Mouse (Mus musculus) midbrain, postnatal 0 days (tissue): ENCODE data around the gene Ccdc82. TPM values are rescaled to one million over a fixed set of nuclear protein-coding genes. Genes with fewer than 3 reads are reported as not detected.
A peak's percentile ranks its signal among the peaks of the same experiment; 100 is the strongest.

Source experiments
- ATAC-seq: fragments of 200-750 bp; cut with Nextera tagmentation; 2 replicates; pipeline ENCODE4 v1.8.0; 2017; ENCODE audit warnings: moderate number of reproducible peaks, mild to moderate bottlenecking, moderate TSS enrichment, moderate library complexity; ENCODE audit not compliant: low FRiP score
- DNase-seq: peaks from one replicate; pipeline ENCODE4 v3.0.0-alpha.2; 2015; ENCODE audit warnings: low spot score
- H3K27ac ChIP-seq: fragments of 300-500 bp; sonication (generic); 2 replicates; pipeline ENCODE4 v1.5.1; 2014; ENCODE audit warnings: low read depth, mild to moderate bottlenecking, low read length, mixed read lengths
- H3K27me3 ChIP-seq: fragments of 300-500 bp; sonication (generic); 2 replicates; pipeline ENCODE4 v1.6.1; 2014; ENCODE audit warnings: low read length, control low read depth, mixed read lengths; ENCODE audit not compliant: insufficient read depth
- H3K36me3 ChIP-seq: fragments of 300-500 bp; sonication (generic); 2 replicates; pipeline ENCODE4 v1.6.1; 2014; ENCODE audit warnings: low read length, control low read depth, mixed read lengths; ENCODE audit not compliant: insufficient read depth
- H3K4me1 ChIP-seq: fragments of 300-500 bp; sonication (generic); 2 replicates; pipeline ENCODE4 v1.6.1; 2014; ENCODE audit warnings: mild to moderate bottlenecking, control low read depth, antibody characterized with exemption, low read length, mixed read lengths; ENCODE audit not compliant: insufficient read depth
- H3K4me2 ChIP-seq: fragments of 300-500 bp; sonication (generic); 2 replicates; pipeline ENCODE4 v1.6.1; 2014; ENCODE audit warnings: low read depth, mild to moderate bottlenecking, low read length, mixed read lengths; ENCODE audit not compliant: poor library complexity, severe bottlenecking
- H3K4me3 ChIP-seq: fragments of 300-500 bp; sonication (generic); 2 replicates; pipeline ENCODE4 v1.5.1; 2014; ENCODE audit warnings: low read depth, mild to moderate bottlenecking, low read length, moderate library complexity
- H3K9ac ChIP-seq: fragments of 300-500 bp; sonication (generic); replicated peaks from 2 replicates; pipeline ENCODE4 v1.6.1; 2014; ENCODE audit warnings: mild to moderate bottlenecking, low read length, moderate library complexity, mixed read lengths; ENCODE audit not compliant: poor library complexity, severe bottlenecking
- H3K9me3 ChIP-seq: fragments of 300-500 bp; sonication (generic); 2 replicates; pipeline ENCODE4 v1.6.1; 2016; ENCODE audit warnings: low read length, control low read depth
- CTCF ChIP-seq: IDR thresholded peaks from 2 replicates; pipeline ENCODE4 v1.5.1; 2016; ENCODE audit warnings: antibody characterized with exemption, mild to moderate bottlenecking
- WGBS: fragments of 180-500 bp; shearing (Covaris S2); extraction: QIAGEN DNeasy Blood & Tissue Kit; methylation state at CpG from one replicate; pipeline ENCODE4 v1.1.7; 2014; 5-methylcytosine and 5-hydroxymethylcytosine counted together
- polyA plus RNA-seq: library from polyadenylated mRNA; unstranded; fragments of >200 nt; fragmentation: Nextera tagmentation; extraction: Ambion mirVana; gene quantifications from 2 replicates; pipeline ENCODE4 v1.2.1, GENCODE M21; 2015
- total RNA-seq: library from RNA; depleted of rRNA; stranded (reverse); fragments of >200 nt; gene quantifications from 2 replicates; pipeline ENCODE4 v1.2.3, GENCODE M21; 2014

The Ccdc82 gene
- total and polyA plus RNA-seq, 2 experiments from 2014 or later = 11.8 to 20.2 TPM

DNA sequence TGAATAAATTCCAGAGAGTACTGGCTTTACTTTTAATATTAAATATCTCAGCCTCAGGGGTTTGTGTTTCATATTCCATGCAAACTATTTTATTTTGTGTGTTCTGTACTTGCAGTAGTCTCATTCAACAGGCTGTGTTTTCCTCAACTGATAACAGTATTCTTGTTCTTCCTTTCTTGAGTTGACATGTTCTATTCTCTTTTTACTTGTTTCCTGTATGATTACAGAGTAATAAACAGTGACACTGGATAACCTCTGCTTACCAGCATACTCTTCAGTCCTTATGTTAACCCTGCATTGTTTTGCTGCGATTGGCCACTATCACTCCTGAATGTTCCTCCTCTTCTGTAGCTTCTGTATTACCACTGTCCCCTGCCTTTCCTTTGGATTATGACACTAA is 10.0 kb downstream of the Ccdc82 start:
- no peaks in the 10 kb centered on the region for H3K36me3 ChIP-seq
- no peaks in the 10 kb centered on the region for H3K4me1 ChIP-seq
- DNase-seq (no peak), ATAC-seq (no peak)
- no peak overlapping the region for H3K4me2 ChIP-seq
- 100% methylated on average over 1 of the region's 1 CpGs for WGBS
- no peaks in the 10 kb centered on the region for H3K9me3 ChIP-seq
- H3K27ac ChIP-seq = no peak overlapping the region
- H3K4me3 ChIP-seq = no peak overlapping the region
- no peaks in the 10 kb centered on the region for H3K27me3 ChIP-seq
- no peak for TF ChIP-seq CTCF
- no peak overlapping the region for H3K9ac ChIP-seq

DNA sequence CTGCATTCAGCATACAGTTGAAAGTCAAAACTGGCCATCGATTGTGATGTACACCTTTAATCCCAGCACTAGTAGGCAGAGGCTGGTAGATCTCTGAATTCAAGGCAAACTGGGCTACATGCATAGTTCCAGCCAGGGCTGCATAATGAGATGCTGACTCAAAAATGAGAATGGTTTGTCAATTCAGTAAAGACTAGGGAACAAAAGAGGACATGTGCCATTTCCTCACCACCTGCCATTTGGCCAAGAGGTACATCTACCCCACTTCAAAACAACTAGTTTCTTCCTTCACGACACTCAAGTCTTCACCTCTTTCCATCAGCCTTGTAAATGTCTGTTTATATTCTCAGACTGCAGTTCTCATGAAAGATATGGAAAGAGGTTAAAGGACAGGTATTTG is 11.4 kb downstream of the Ccdc82 start:
- 94% methylated on average over 2 of the region's 2 CpGs for WGBS
- H3K36me3 ChIP-seq = no peaks in the 10 kb centered on the region

DNA sequence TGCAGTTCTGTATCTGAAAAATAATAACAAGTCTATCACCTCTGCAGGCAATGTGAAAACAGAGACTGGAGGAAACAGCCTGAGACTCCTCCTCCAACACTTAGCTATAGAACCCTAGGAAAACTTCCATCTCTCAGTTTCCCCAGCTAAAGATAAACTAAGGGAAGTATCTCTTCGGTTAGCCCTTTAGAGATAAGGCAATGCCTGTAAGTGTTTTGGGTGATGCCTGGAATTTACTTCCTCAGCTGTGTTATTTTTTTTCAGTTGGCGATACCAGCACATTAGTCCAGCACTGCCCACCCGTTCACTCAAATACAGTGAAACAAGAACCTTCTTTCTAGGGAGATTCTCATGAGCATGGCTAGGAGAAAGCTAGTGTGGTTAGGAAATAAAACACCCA is 14.2 kb downstream of the Ccdc82 start:
- H3K4me3 ChIP-seq = no peak overlapping the region
- DNase-seq = no peak

More for the DNA sequence above, 11.4 kb downstream of the Ccdc82 start:
- Histone ChIP-seq H3K9me3 (no peaks in the 10 kb centered on the region), H3K27ac (no peak overlapping the region), H3K4me3 (no peak overlapping the region), H3K4me2 (no peak overlapping the region), H3K9ac (no peak overlapping the region), H3K27me3 (no peaks in the 10 kb centered on the region), H3K4me1 (no peaks in the 10 kb centered on the region)
- ATAC-seq (no peak), DNase-seq (no peak)
- no peak for TF ChIP-seq CTCF

GRCm38 (mm10) chr9:13273219-13273618 is 26.5 kb downstream of the Ccdc82 start:
- DNase-seq (no peak), ATAC-seq (no peak)
- Histone ChIP-seq H3K27me3 (no peaks in the 10 kb centered on the region), H3K36me3 (no peaks in the 10 kb centered on the region), H3K9me3 (no peaks in the 10 kb centered on the region), H3K4me3 (no peak overlapping the region), H3K9ac (no peak overlapping the region), H3K27ac (no peak overlapping the region), H3K4me2 (no peak overlapping the region), H3K4me1 (no peaks in the 10 kb centered on the region)
- no peak for TF ChIP-seq CTCF
- WGBS = 87% methylated on average over 1 of the region's 1 CpGs

More for the DNA sequence above, 14.2 kb downstream of the Ccdc82 start:
- no peak for TF ChIP-seq CTCF
- no peaks in the 10 kb centered on the region for H3K4me1 ChIP-seq
- H3K9ac ChIP-seq = no peak overlapping the region
- no peak for ATAC-seq
- H3K36me3 ChIP-seq = no peaks in the 10 kb centered on the region
- no peaks in the 10 kb centered on the region for H3K9me3 ChIP-seq
- no peak overlapping the region for H3K4me2 ChIP-seq
- H3K27ac ChIP-seq = no peak overlapping the region
- H3K27me3 ChIP-seq = no peaks in the 10 kb centered on the region
- 90% methylated on average over 3 of the region's 3 CpGs for WGBS

DNA sequence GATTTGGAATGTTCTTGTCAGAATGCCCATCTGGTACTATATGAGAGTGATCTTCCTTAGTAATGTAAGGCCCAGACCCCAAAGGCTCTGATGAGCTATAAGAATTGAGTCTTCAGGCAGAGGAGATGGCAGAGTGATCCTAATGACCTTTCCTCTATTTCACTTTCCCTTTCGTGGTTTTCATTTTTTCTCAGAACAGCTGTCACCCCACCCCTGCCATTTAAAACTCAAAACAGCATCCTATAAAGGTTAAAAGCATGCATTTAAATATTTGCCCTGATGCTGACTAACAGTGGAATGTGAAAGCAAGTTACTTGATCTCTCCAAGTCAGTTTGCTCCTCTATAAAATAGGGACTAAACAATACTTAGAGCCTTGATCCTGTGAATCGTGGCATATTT is 40.7 kb downstream of the Ccdc82 start:
- no peak overlapping the region for H3K9ac ChIP-seq
- WGBS = 76% methylated on average over 2 of the region's 2 CpGs
- no peaks in the 10 kb centered on the region for H3K4me1 ChIP-seq
- no peak overlapping the region for H3K4me2 ChIP-seq
- 0 out of 2 replicates have a peak, but pooled peaks cover 6% of the 10 kb centered on the region for H3K36me3 ChIP-seq
- H3K27ac ChIP-seq = no peak overlapping the region
- no peak overlapping the region for H3K4me3 ChIP-seq
- DNase-seq = no peak
- H3K9me3 ChIP-seq = no peaks in the 10 kb centered on the region
- TF ChIP-seq CTCF = no peak
- ATAC-seq = no peak
- H3K27me3 ChIP-seq = no peaks in the 10 kb centered on the region

DNA sequence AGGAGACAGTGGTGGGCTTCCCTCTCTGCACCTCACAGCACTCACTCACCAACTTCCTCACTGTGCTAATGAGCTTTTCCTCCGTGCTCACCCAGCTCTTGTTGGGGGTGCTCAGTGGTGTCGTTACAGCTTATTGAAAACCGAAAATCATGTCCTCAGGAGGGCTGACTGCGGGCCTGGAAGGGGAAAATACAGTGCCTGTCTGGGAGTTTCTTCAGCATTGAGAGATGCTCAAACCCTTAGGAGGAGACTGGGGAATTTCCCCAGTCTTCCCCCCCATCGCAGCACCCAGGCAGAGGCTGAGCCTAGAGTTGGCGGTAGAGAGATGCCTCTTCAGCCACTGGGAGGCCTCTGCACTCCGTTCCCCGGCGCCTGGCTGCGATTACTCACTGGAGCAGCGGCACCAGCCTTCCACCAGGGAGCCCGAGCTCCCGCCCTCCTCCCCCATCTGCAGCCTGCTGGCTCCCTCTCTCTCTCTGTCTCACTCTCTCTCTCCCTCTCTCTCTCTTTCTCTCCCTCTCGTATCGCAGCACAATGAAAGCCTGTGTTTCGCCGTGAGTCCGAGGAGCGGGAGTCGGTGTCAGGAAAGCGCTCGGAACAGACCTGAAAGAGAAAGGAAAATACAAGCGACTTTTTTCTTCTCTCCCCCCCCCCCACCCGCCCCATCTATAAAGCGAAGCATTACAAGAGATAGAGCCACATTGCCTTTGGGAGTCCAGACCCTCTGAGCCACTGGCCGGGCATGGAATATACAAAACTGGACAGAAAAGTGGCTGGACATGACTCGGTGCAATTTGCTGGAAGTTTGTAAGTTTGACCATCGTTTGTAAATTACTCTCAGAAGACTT is 49.7 kb downstream of the Ccdc82 start:
- Histone ChIP-seq H3K4me2 (peak overlapping the region; percentile 98), H3K4me3 (peak overlapping the region; percentile 62), H3K9me3 (no peaks in the 10 kb centered on the region), H3K9ac (peak overlapping the region; percentile 76), H3K36me3 (no peaks in the 10 kb centered on the region), H3K27me3 (no peaks in the 10 kb centered on the region), H3K27ac (peak overlapping the region; percentile 58), H3K4me1 (peaks cover 24% of the 10 kb centered on the region; the same call in 1 of the 2 replicates)
- ATAC-seq (peak; percentile 86), DNase-seq (peak; percentile 93)
- peak; percentile 80 for TF ChIP-seq CTCF
- under 1% methylated on average over 27 of the region's 28 CpGs for WGBS
